Mouse (Mus musculus) MEL (cell line): ENCODE results near the gene Padi6.

Experiments
- CTCF ChIP-seq, 3 experiments: IDR thresholded peaks in 2 of 3; conservative IDR thresholded peaks in 1 of 3; 2 replicates each; pipeline ENCODE4 v1.5.1; 2011 to 2012; ENCODE audit warnings: low read length in 3 of 3, low read depth in 2 of 3, mild to moderate bottlenecking in 2 of 3, improper control_type of control experiment in 1 of 3, inconsistent platforms in 1 of 3, mixed read lengths in 1 of 3, moderate library complexity in 1 of 3; ENCODE audit not compliant: control insufficient read depth in 1 of 3, insufficient read depth in 1 of 3, poor library complexity in 1 of 3, severe bottlenecking in 1 of 3
- GABPA ChIP-seq: IDR thresholded peaks from 2 replicates; pipeline ENCODE4 v1.6.1; 2012; ENCODE audit warnings: low read depth, mild to moderate bottlenecking, inconsistent platforms, low read length, improper control_type of control experiment, moderate library complexity
- GATA1 ChIP-seq: IDR thresholded peaks from 2 replicates; pipeline ENCODE4 v1.6.1; 2011; ENCODE audit warnings: low read depth, low read length, improper control_type of control experiment
- MAZ ChIP-seq: IDR thresholded peaks from 2 replicates; pipeline ENCODE4 v1.6.1; 2012; ENCODE audit warnings: low read depth, mild to moderate bottlenecking, inconsistent platforms, low read length, improper control_type of control experiment
- NRF1 ChIP-seq: IDR thresholded peaks from 2 replicates; pipeline ENCODE4 v1.6.1; 2014; ENCODE audit warnings: low read depth, mild to moderate bottlenecking, inconsistent platforms, low read length, improper control_type of control experiment, moderate library complexity; ENCODE audit not compliant: poor library complexity, insufficient read depth, severe bottlenecking
- POLR2A ChIP-seq, 2 experiments: IDR thresholded peaks; 2 replicates each; pipeline ENCODE4 v1.6.1; 2011 to 2012; ENCODE audit warnings: low read length in 2 of 2, mild to moderate bottlenecking in 2 of 2, control low read depth in 1 of 2, improper control_type of control experiment in 1 of 2, low read depth in 1 of 2, moderate library complexity in 1 of 2; ENCODE audit not compliant: control insufficient read depth in 1 of 2, insufficient read depth in 1 of 2, poor library complexity in 1 of 2
- POLR2AphosphoS5 ChIP-seq: IDR thresholded peaks from 2 replicates; pipeline ENCODE4 v1.6.1; 2012; ENCODE audit warnings: low read depth, borderline replicate concordance, mild to moderate bottlenecking, inconsistent platforms, low read length, moderate library complexity, mixed read lengths
- TAL1 ChIP-seq: IDR thresholded peaks from 2 replicates; pipeline ENCODE4 v1.6.1; 2012; ENCODE audit warnings: mild to moderate bottlenecking, inconsistent platforms, low read length, moderate library complexity, mixed read lengths
- USF1 ChIP-seq: IDR thresholded peaks from 2 replicates; pipeline ENCODE4 v1.6.1; 2014; ENCODE audit warnings: low read depth, mild to moderate bottlenecking, inconsistent platforms, low read length, improper control_type of control experiment, moderate library complexity

- TF ChIP-seq NRF1 (no peak), POLR2A (IDR thresholded peaks at IDR 0.05; ENCODE audit: control insufficient read depth in 1 of 2, insufficient read depth in 1 of 2, low read depth in 1 of 2, low read length in 2 of 2, poor library complexity in 1 of 2) (no peak), CTCF (IDR thresholded peaks at IDR 0.05 in 2 of 3, conservative IDR thresholded peaks at IDR 0.05 in 1 of 3; ENCODE audit: control insufficient read depth in 1 of 3, insufficient read depth in 1 of 3, low read depth in 2 of 3, low read length in 3 of 3, poor library complexity in 1 of 3, severe bottlenecking in 1 of 3) (no peak), GABPA (no peak), TAL1 (no peak), POLR2AphosphoS5 (no peak), MAZ (no peak), GATA1 (no peak), USF1 (no peak)
These were observed 23.5 kb upstream of the Padi6 start for GRCm38 (mm10) chr4:140765936-140766335.
